Mouse (Mus musculus) fibroblast of lung, adult 2 months (primary cell): ENCODE results near the gene Grap2.

Source experiments
- DNase-seq: peaks from one replicate; pipeline ENCODE4 v3.0.0-alpha.2; 2011; ENCODE audit warnings: low read depth

Grap2 gene

DNA sequence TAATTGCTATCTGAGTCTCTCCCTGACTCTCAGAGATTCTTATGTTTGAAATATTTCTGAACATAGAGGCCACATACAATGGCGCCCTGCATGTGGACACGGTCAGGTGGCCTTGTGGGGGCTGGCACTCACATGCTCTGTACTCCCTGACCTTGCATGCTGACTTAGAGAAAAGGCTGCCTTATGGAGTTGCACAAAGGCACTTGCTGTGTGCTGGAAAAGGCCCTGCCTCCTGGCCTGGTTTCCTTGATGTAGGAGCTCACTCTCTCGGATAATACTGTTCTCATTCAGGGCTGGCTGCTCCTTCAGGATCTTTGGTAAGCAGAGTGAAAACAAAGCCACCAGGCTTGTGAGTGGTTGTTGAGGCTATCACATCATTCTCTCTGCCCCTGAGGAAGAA, 111.6 kb downstream of the Grap2 start:
- DNase-seq = no peak

DNA sequence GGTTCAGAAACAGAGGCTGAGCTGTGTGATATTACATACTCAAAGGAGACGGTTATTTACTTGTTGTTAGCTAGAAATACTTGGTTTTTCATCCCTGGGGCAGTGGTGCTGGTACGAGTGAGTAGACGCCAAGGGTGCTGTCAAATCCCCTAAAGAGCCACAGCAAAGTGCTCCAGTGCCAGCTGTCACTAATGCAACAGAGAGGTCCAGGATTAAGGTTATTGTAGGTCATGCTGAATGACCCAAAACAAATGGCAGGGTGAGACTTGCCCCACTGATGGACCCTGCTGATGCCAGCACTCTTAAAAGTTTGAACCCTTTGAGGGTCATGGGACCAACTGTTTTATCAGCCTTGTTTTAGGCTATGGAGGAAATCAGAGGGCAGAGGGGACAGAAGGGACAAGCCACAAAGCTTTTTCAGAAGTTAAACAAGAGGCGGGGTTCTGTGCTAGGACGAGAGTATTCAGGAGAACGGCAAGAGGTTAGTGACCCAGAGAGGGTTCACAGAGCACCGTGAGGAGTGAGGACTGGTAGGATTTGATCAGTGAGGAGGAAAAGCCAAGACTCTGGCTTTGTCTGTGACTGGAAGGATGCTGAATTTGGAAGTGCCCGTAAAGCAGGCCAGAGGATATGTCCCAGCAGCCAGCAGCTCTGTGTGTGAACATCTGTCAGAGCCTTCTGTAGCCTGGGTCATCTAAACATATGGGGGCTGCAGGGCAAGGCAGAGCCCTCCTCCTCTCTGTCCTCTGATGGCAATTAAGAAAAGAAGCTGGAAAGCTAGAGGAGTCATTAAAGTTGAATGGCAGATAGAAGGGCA, 112.6 kb downstream of the Grap2 start:
- DNase-seq = no peak

DNA sequence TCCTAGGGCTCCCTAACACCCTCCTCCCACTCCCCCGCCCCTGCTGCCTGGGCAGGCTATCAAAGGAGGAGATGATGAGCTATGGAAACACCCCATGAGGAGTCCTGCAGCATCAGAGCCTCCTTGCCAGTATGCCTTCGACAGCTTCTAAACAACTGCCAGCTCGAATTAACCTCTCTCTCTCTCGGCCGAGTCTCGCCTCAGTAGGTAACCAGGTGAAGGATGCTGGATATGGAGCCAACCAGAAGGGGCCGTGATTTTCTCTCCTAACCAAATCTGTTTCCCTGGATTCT, 113.2 kb downstream of the Grap2 start:
- DNase-seq = no peak

DNA sequence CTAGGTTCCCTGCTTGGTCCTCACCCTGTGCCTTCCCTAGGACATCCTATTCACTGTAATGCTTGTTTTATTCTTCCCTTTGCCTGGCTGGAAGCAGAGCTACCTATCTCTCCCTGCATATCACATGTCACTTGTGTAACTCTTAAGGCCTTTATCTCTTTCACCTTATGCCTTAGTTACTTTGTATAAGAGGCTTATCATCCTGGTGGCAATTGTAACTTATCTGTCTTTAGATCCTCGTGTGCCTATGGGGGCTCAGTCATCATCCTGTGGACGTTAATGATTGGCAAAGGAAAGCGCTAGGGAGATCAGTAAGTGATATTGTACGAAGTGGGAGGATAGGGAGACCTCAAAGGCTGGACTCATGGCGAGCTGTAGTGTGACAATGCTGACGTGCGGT, 116.1 kb downstream of the Grap2 start:
- no peak for DNase-seq

DNA sequence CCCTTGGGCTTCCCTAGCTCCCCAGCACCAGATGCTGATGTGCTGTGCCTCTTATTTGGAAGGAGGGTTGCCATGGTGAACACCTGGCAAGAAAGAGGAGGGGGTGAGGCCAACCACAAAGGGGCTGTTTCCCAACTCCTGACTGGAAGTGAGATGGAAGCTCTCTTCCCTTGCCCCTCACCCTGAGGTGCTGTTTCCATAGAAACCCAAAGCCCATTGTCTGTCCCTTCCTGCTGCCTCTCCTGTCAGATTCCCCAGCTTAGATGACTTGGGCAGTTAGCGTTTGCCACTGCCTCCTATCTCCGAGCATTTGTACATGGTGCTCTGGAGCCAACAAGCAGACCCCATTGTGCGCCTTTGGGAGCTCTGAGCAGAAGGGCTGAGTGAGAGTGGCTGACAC, 121.1 kb downstream of the Grap2 start:
- no peak for DNase-seq

DNA sequence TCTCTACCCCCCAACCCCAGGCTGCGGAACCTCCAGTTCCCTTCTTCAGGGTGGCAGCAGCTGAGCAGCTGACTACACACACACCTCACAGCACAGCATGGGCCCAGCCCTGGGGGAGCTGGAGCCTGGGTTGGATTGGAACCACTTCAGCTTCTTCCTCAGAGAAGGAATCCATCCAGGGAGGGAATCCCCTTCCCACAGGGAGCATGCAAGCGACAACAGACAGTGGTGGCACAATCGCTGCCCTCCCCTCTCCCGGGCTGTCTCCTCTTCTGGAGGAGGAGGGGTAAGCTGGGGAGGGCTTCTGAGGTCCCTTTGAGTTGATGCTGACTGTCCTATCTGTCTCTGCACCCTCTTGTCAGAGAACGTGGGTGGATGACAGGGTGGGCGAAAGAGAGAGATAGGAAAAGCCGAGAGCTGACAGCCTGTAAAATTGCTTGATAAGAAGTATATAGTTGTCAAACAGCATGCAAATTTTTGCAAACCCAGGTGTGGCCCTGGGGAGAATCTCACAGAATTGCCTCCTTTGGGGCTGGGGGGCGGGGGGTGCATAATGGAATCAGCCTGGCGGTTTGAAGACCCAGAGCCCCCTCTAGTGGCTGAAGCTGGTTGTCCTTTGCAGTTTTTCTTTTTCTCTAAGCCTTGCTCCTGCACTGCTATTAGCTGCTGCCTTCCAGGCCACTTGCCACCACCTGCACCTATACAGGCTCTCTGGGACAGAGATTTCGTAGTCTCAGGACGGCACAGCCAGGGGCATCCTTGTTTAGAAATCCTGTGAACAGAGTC, 121.9 kb downstream of the Grap2 start:
- DNase-seq = no peak

DNA sequence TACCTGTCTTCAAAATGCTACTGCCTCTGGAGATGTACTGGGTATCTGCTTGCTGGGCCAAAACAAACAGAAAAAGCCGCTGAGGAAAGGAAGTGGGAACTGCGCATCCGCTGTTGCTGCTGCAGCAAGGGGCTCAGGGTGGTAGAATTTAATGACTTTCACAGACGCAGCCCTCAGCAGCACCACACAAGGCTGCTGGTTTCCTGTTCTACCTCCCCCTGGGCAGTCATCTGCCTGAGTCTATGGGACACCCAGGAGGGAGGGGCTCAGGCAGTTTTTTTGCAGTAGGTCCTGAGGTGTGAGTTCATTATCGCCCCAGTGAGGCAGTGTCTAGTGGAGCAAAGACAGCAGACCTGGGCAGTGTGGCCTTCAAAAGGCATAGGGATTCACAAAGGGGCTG, 125.2 kb downstream of the Grap2 start:
- no peak for DNase-seq

DNA sequence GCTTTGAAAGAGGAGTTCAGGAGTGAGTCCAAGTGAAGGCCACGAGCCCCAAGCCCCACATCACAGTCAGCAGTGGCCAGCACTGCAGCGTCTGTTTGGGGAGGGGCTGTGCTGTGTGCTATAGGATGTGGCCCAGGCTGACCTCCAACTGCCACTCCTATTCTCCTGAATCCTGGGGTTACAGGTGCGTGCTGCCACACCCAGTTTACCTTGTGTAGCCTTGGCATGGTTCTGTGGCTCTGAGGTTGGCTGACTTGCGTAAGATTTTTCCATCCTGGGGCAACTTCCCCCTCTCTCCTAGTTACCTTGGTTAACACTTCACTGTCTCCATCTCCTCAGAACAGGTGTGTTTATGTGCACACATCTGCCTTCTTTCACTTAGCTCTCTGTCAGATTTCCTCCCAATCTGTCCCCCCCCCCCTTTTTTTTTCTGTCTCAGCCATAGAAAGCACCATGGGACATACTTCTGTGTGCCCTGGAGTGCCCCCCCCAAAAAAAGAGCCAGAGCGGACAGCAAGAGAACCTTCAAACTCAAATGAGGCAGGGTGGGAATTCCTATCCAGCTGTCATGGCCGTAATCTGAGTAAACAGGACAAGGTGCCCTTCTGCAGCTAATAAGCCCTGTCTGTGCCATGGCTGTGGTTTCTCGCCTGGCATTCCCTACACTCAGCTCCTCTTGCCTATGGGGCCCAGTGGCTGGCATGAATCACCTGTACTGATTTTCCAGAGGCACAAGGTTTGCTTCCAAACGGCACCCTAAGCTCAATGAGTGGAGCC, 129.3 kb downstream of the Grap2 start:
- DNase-seq = no peak
